Mouse (Mus musculus) hindbrain, postnatal 0 days (tissue): ENCODE data around the gene Olfr767. TPM values are rescaled to one million over a fixed set of nuclear protein-coding genes. Genes with fewer than 3 reads are reported as not detected.
"Not testable (repeated sequence)": the region's sequence is repeated elsewhere in the genome, so short reads cannot be mapped to it uniquely, and the experiment has no call there.

Experiments used
- ATAC-seq: fragments of 200-750 bp; cut with Nextera tagmentation; 2 replicates; pipeline ENCODE4 v1.8.0; 2017; ENCODE audit warnings: mild to moderate bottlenecking, moderate TSS enrichment, moderate library complexity
- DNase-seq: peaks from one replicate; pipeline ENCODE4 v3.0.0-alpha.2; 2015; ENCODE audit warnings: low spot score
- H3K27ac ChIP-seq: fragments of 300-500 bp; sonication (generic); 2 replicates; pipeline ENCODE4 v1.5.1; 2014; ENCODE audit warnings: mild to moderate bottlenecking
- H3K27me3 ChIP-seq: fragments of 300-500 bp; sonication (generic); 2 replicates; pipeline ENCODE4 v1.6.1; 2014; ENCODE audit warnings: low read length, mixed read lengths; ENCODE audit not compliant: insufficient read depth
- H3K36me3 ChIP-seq: fragments of 300-500 bp; sonication (generic); 2 replicates; pipeline ENCODE4 v1.6.1; 2014; ENCODE audit warnings: low read length, mixed read lengths; ENCODE audit not compliant: insufficient read depth
- H3K4me1 ChIP-seq: fragments of 300-500 bp; sonication (generic); 2 replicates; pipeline ENCODE4 v1.6.1; 2014; ENCODE audit warnings: antibody characterized with exemption, low read length, mixed read lengths; ENCODE audit not compliant: insufficient read depth
- H3K4me2 ChIP-seq: fragments of 300-500 bp; sonication (generic); 2 replicates; pipeline ENCODE4 v1.6.1; 2014; ENCODE audit warnings: low read depth, mild to moderate bottlenecking, low read length, moderate library complexity, mixed read lengths
- H3K4me3 ChIP-seq: fragments of 300-500 bp; sonication (generic); 2 replicates; pipeline ENCODE4 v1.5.1; 2014; ENCODE audit warnings: low read length
- H3K9ac ChIP-seq: fragments of 300-500 bp; sonication (generic); replicated peaks from 2 replicates; pipeline ENCODE4 v1.6.1; 2014; ENCODE audit warnings: mild to moderate bottlenecking, low read length, moderate library complexity, mixed read lengths
- H3K9me3 ChIP-seq: fragments of 300-500 bp; sonication (generic); 2 replicates; pipeline ENCODE4 v1.6.1; 2016; ENCODE audit warnings: low read length, mixed read lengths
- CTCF ChIP-seq: IDR thresholded peaks from 2 replicates; pipeline ENCODE4 v1.5.1; 2016; ENCODE audit warnings: antibody characterized with exemption, control low read depth, low read depth
- WGBS: fragments of 180-500 bp; shearing (Covaris S2); extraction: QIAGEN DNeasy Blood & Tissue Kit; methylation state at CpG from one replicate; pipeline ENCODE4 v1.1.7; 2014; 5-methylcytosine and 5-hydroxymethylcytosine counted together
- polyA plus RNA-seq: library from polyadenylated mRNA; unstranded; fragments of >200 nt; fragmentation: Nextera tagmentation; extraction: Ambion mirVana; gene quantifications from 2 replicates; pipeline ENCODE4 v1.2.1, GENCODE M21; 2015
- total RNA-seq: library from RNA; depleted of rRNA; stranded (reverse); fragments of >200 nt; gene quantifications from 2 replicates; pipeline ENCODE4 v1.2.3, GENCODE M21; 2014; rRNA removed

The Olfr767 gene
- total RNA-seq (not detected in 2 replicates), polyA plus RNA-seq (not detected in 2 replicates)

DNA sequence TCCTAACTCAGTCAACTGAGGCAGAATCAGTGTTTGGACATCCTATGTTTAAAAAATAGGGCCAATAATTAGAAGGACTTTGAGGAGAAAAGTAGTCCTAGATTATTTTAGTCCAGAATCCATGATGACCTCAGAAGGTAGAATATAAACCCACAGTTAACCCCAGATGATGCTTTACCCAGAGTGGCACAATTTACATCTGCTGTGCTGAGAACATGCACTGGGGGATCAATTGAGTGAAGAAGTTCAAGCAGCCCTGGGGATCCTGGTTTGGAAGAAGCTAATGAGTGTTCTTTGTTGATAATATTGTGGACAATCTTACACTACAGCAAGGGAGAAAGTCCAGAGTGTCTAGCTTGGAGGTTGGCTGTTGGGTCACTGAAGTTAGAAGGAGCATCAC lies at the start of gene Olfr767:
Gene Olfr767, minus strand, starts transcription at position 101 of the 400 bp plus-strand sequence.
- H3K27ac ChIP-seq, H3K4me3 ChIP-seq, ATAC-seq, H3K4me1 ChIP-seq, H3K9me3 ChIP-seq, H3K4me2 ChIP-seq, H3K9ac ChIP-seq, DNase-seq, H3K27me3 ChIP-seq, H3K36me3 ChIP-seq: not testable (repeated sequence)

- H3K9ac ChIP-seq: no peak within 1 kb of the TSS
- no peaks in the 10 kb centered on the region for H3K36me3 ChIP-seq
- ATAC-seq (no peak), DNase-seq (no peak)
- TF ChIP-seq CTCF: no peak
- H3K9me3 ChIP-seq: no peaks in the 10 kb centered on the region
- H3K27ac ChIP-seq: no peak within 1 kb of the TSS
- H3K4me3 ChIP-seq: no peak within 1 kb of the TSS
- WGBS: 80% methylated on average over 2 of the region's 2 CpGs
- no peaks in the 10 kb centered on the region for H3K27me3 ChIP-seq
- no peak within 1 kb of the TSS for H3K4me2 ChIP-seq
- H3K4me1 ChIP-seq: no peaks in the 10 kb centered on the region
These were observed 35.1 kb upstream of the Olfr767 start, which contains the start of gene Olfr769 for GRCm38 (mm10) chr10:129117761-129118160. TSS of gene Olfr769 (minus strand) at chr10:129117861.

DNA sequence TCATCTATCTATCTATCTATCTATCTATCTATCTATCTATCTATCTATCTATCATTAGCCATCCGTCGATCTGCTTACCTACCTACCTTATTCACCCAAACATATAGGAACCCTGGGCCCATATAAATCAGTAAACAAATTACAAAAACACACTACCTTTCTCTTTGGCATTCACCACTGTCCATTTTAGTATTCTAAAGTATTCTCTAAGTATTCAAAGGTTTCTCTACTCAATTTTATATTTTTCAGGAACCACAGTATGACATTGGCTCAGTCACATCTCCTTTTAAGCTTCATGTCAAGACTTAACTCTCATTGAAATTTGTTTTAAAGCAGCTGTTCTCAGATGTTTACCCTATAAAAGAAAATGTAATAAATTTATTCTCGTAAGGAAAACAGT lies 32.4 kb upstream of the Olfr767 start:
- TF ChIP-seq CTCF: no peak
- no peak overlapping the region for H3K9ac ChIP-seq
- no peaks in the 10 kb centered on the region for H3K4me1 ChIP-seq
- ATAC-seq (no peak), DNase-seq (no peak)
- no peak overlapping the region for H3K4me2 ChIP-seq
- no peak overlapping the region for H3K4me3 ChIP-seq
- H3K36me3 ChIP-seq: no peaks in the 10 kb centered on the region
- no peaks in the 10 kb centered on the region for H3K9me3 ChIP-seq
- H3K27me3 ChIP-seq: no peaks in the 10 kb centered on the region
- no peak overlapping the region for H3K27ac ChIP-seq
- 93% methylated on average over 3 of the region's 3 CpGs for WGBS

- Histone ChIP-seq H3K4me2 (no peak overlapping the region), H3K36me3 (no peaks in the 10 kb centered on the region), H3K4me1 (no peaks in the 10 kb centered on the region), H3K4me3 (no peak overlapping the region), H3K27me3 (no peaks in the 10 kb centered on the region), H3K9ac (no peak overlapping the region), H3K9me3 (no peaks in the 10 kb centered on the region), H3K27ac (no peak overlapping the region)
- no peak for TF ChIP-seq CTCF
- WGBS: 28% methylated on average over 3 of the region's 3 CpGs
- ATAC-seq (no peak), DNase-seq (no peak)
These were observed 18.5 kb upstream of the Olfr767 start for GRCm38 (mm10) chr10:129101231-129101630.

GRCm38 (mm10) chr10:129099275-129099674 lies 16.6 kb upstream of the Olfr767 start, which contains the start of gene Olfr768:
TSS of gene Olfr768 (minus strand) at chr10:129099375.
- H3K36me3 ChIP-seq: no peaks in the 10 kb centered on the region
- H3K27ac ChIP-seq: no peak within 1 kb of the TSS
- TF ChIP-seq CTCF: no peak
- no peak for DNase-seq
- ATAC-seq: no peak
- 81% methylated on average over 1 of the region's 1 CpGs for WGBS
- H3K9me3 ChIP-seq: no peaks in the 10 kb centered on the region
- H3K4me1 ChIP-seq: no peaks in the 10 kb centered on the region
- no peak within 1 kb of the TSS for H3K4me2 ChIP-seq
- no peak within 1 kb of the TSS for H3K4me3 ChIP-seq
- no peak within 1 kb of the TSS for H3K9ac ChIP-seq
- H3K27me3 ChIP-seq: no peaks in the 10 kb centered on the region

GRCm38 (mm10) chr10:129068877-129069276 lies 13.8 kb downstream of the Olfr767 start, which contains the start of gene Olfr766-ps1:
TSS of gene Olfr766-ps1 (minus strand) at chr10:129068977.
- no peak for DNase-seq

DNA sequence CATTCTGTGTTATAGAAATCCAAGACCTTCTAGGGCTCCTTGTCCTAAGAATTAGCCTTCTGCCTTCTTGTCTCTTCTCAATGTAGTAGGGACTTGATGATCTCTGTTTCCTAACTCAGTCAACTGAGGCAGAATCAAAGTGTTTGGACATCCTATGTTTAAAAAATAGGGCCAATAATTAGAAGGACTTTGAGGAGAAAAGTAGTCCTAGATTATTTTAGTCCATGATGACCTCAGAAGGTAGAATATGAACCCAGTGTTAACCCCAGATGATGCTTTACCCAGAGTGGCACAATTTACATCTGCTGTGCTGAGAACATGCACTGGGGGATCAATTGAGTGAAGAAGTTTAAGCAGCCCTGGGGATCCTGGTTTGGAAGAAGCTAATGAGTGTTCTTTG lies 32.8 kb downstream of the Olfr767 start, which contains the start of gene Olfr765:
Gene Olfr765, minus strand, starts transcription at position 101 of the 400 bp plus-strand sequence.
- not testable (repeated sequence) for H3K4me2 ChIP-seq, H3K27ac ChIP-seq, ATAC-seq, H3K9ac ChIP-seq, H3K27me3 ChIP-seq, H3K36me3 ChIP-seq, H3K4me1 ChIP-seq, H3K9me3 ChIP-seq, H3K4me3 ChIP-seq, DNase-seq

More at GRCm38 (mm10) chr10:129068877-129069276, 13.8 kb downstream of the Olfr767 start, which contains the start of gene Olfr766-ps1:
- Histone ChIP-seq H3K4me1 (no peaks in the 10 kb centered on the region), H3K4me3 (no peak within 1 kb of the TSS), H3K9ac (no peak within 1 kb of the TSS), H3K27me3 (no peaks in the 10 kb centered on the region), H3K27ac (no peak within 1 kb of the TSS), H3K36me3 (no peaks in the 10 kb centered on the region), H3K4me2 (no peak within 1 kb of the TSS), H3K9me3 (no peaks in the 10 kb centered on the region)
- WGBS: 83% methylated on average over 2 of the region's 2 CpGs
- no peak for ATAC-seq
- no peak for TF ChIP-seq CTCF
